Mouse (Mus musculus) G1E (cell line): ENCODE results near the gene Rnf216. TPM values are rescaled to one million over a fixed set of nuclear protein-coding genes. Genes with fewer than 3 reads are reported as not detected.

Source experiments
- ATAC-seq: 2 replicates; pipeline ENCODE4 v1.8.0; 2016; ENCODE audit warnings: mild to moderate bottlenecking; ENCODE audit not compliant: insufficient number of reproducible peaks, poor library complexity, low FRiP score, severe bottlenecking; ENCODE audit errors: extremely low read depth
- DNase-seq: peaks from one replicate; pipeline ENCODE4 v3.0.0; 2012; ENCODE audit warnings: low spot score
- H3K27me3 ChIP-seq: 2 replicates; pipeline ENCODE4 v1.6.1; 2012; ENCODE audit warnings: mild to moderate bottlenecking, low read length, inconsistent platforms; ENCODE audit not compliant: insufficient read depth
- H3K36me3 ChIP-seq: replicated peaks from 2 replicates; pipeline ENCODE3; 2012; ENCODE audit warnings: mild to moderate bottlenecking, inconsistent platforms
- H3K4me1 ChIP-seq: 2 replicates; pipeline ENCODE4 v1.6.1; 2012; ENCODE audit warnings: low read depth, low read length, inconsistent platforms, mixed read lengths; ENCODE audit not compliant: insufficient read depth
- H3K4me3 ChIP-seq: 2 replicates; pipeline ENCODE4 v1.5.1; 2012; ENCODE audit warnings: low read depth, mild to moderate bottlenecking, inconsistent platforms, low read length, moderate library complexity, mixed read lengths
- H3K9me3 ChIP-seq: replicated peaks from 2 replicates; pipeline ENCODE4 v1.6.1; 2012; ENCODE audit warnings: inconsistent platforms
- CTCF ChIP-seq: IDR thresholded peaks from 2 replicates; pipeline ENCODE4 v1.5.1; 2012; ENCODE audit warnings: low read depth, low read length, inconsistent platforms, mixed read lengths
- GATA1 ChIP-seq: IDR thresholded peaks from 2 replicates; pipeline ENCODE4 v1.6.1; 2012; ENCODE audit warnings: borderline replicate concordance, low read length, inconsistent platforms, mixed read lengths
- GATA2 ChIP-seq: IDR thresholded peaks from 2 replicates; pipeline ENCODE4 v1.6.1; 2012; ENCODE audit warnings: low read depth, low read length, inconsistent platforms, borderline replicate concordance
- POLR2AphosphoS5 ChIP-seq: IDR thresholded peaks from 2 replicates; pipeline ENCODE4 v1.6.1; 2012; ENCODE audit warnings: low read depth, low read length, inconsistent platforms; ENCODE audit not compliant: insufficient replicate concordance
- TAL1 ChIP-seq: conservative IDR thresholded peaks from 2 replicates; pipeline ENCODE4 v1.6.1; 2012; ENCODE audit warnings: low read depth, low read length, inconsistent platforms, mixed read lengths
- polyA plus RNA-seq: library from polyadenylated mRNA; stranded (reverse); fragments of >175 nt; gene quantifications from 2 replicates; pipeline ENCODE4 v1.2.3, GENCODE M21; 2012
- total RNA-seq, 2 experiments: library from RNA; stranded (forward) in 1 of 2; stranded (reverse) in 1 of 2; fragments of 200-1000 nt in 1 of 2; fragments of >200 nt in 1 of 2; fragmentation: Nextera tagmentation in 1 of 2; gene quantifications; 2 replicates each; pipeline ENCODE4 v1.2.3; 2014 to 2017

The Rnf216 gene
- total and polyA plus RNA-seq, 3 experiments = 35.5 to 89.5 (median 54.9) TPM

GRCm38 (mm10) chr5:143127837-143128236 lies 15.0 kb upstream of the Rnf216 start:
- DNase-seq (no peak), ATAC-seq (no peak)
- no peak overlapping the region for H3K4me3 ChIP-seq
- H3K36me3 ChIP-seq = no peaks in the 10 kb centered on the region
- TF ChIP-seq CTCF (no peak), GATA1 (no peak), POLR2AphosphoS5 (no peak), TAL1 (no peak), GATA2 (no peak)
- H3K9me3 ChIP-seq = peaks cover 5% of the 10 kb centered on the region
- peaks cover 60% of the 10 kb centered on the region for H3K27me3 ChIP-seq
- peaks cover 9% of the 10 kb centered on the region for H3K4me1 ChIP-seq

GRCm38 (mm10) chr5:143126908-143127307 lies 14.1 kb upstream of the Rnf216 start:
- TF ChIP-seq CTCF (no peak), TAL1 (no peak)
- H3K36me3 ChIP-seq = no peaks in the 10 kb centered on the region
- DNase-seq (no peak), ATAC-seq (no peak)
- H3K9me3 ChIP-seq = peaks cover 5% of the 10 kb centered on the region
- no peak overlapping the region for H3K4me3 ChIP-seq
- H3K4me1 ChIP-seq = peaks cover 3% of the 10 kb centered on the region; the same call in 1 of the 2 replicates
- peaks cover 67% of the 10 kb centered on the region for H3K27me3 ChIP-seq

GRCm38 (mm10) chr5:143126089-143126488 lies 13.3 kb upstream of the Rnf216 start:
- no peak overlapping the region for H3K4me3 ChIP-seq
- H3K9me3 ChIP-seq = peaks cover 5% of the 10 kb centered on the region
- no peak for DNase-seq
- TF ChIP-seq POLR2AphosphoS5 (no peak), GATA2 (no peak), TAL1 (no peak)
- H3K4me1 ChIP-seq = peaks cover 3% of the 10 kb centered on the region; the same call in 1 of the 2 replicates
- ATAC-seq = no peak
- H3K27me3 ChIP-seq = peaks cover 69% of the 10 kb centered on the region
- H3K36me3 ChIP-seq = no peaks in the 10 kb centered on the region

- no peak overlapping the region for H3K4me3 ChIP-seq
- peaks cover 3% of the 10 kb centered on the region; the same call in 1 of the 2 replicates for H3K4me1 ChIP-seq
- no peak for ATAC-seq
- H3K9me3 ChIP-seq = peaks cover 3% of the 10 kb centered on the region
- DNase-seq = no peak
- H3K27me3 ChIP-seq = peaks cover 66% of the 10 kb centered on the region
- no peaks in the 10 kb centered on the region for H3K36me3 ChIP-seq
- TF ChIP-seq POLR2AphosphoS5 = no peak
- TF ChIP-seq GATA2 = no peak
- no peak for TF ChIP-seq CTCF
- TF ChIP-seq GATA1 = no peak
- no peak for TF ChIP-seq TAL1
Measured at GRCm38 (mm10) chr5:143125601-143126000, 12.8 kb upstream of the Rnf216 start.

- Histone ChIP-seq H3K36me3 (no peaks in the 10 kb centered on the region), H3K4me3 (no peak overlapping the region), H3K4me1 (peaks cover 3% of the 10 kb centered on the region; the same call in 1 of the 2 replicates), H3K27me3 (peaks cover 69% of the 10 kb centered on the region), H3K9me3 (no peaks in the 10 kb centered on the region)
- ATAC-seq (no peak), DNase-seq (no peak)
- no peak for TF ChIP-seq CTCF
- TF ChIP-seq GATA2 = no peak
- no peak for TF ChIP-seq POLR2AphosphoS5
- TF ChIP-seq GATA1 = no peak
- no peak for TF ChIP-seq TAL1
Measured at GRCm38 (mm10) chr5:143124805-143125378, 12.1 kb upstream of the Rnf216 start.

- ATAC-seq (no peak), DNase-seq (no peak)
- H3K9me3 ChIP-seq = peaks cover under 1% of the 10 kb centered on the region
- H3K36me3 ChIP-seq = no peaks in the 10 kb centered on the region
- peaks cover 3% of the 10 kb centered on the region; the same call in 1 of the 2 replicates for H3K4me1 ChIP-seq
- TF ChIP-seq GATA2 = no peak
- no peak for TF ChIP-seq TAL1
- no peak for TF ChIP-seq POLR2AphosphoS5
- no peak for TF ChIP-seq CTCF
- no peak for TF ChIP-seq GATA1
- H3K27me3 ChIP-seq = peaks cover 54% of the 10 kb centered on the region
- H3K4me3 ChIP-seq = no peak overlapping the region
Measured at GRCm38 (mm10) chr5:143122673-143123072, 9.9 kb upstream of the Rnf216 start.

- no peak for ATAC-seq
- Histone ChIP-seq H3K4me1 (peaks cover 3% of the 10 kb centered on the region; the same call in 1 of the 2 replicates), H3K9me3 (peaks cover 4% of the 10 kb centered on the region), H3K4me3 (no peak overlapping the region), H3K27me3 (peaks cover 54% of the 10 kb centered on the region), H3K36me3 (no peaks in the 10 kb centered on the region)
- TF ChIP-seq TAL1 (no peak), POLR2AphosphoS5 (no peak), GATA2 (no peak), GATA1 (no peak), CTCF (no peak)
- no peak for DNase-seq
Measured at GRCm38 (mm10) chr5:143122125-143122524, 9.3 kb upstream of the Rnf216 start.
